Comparison of ENCODE assay signal across 8 mouse cellular contexts in genomic region chr10:19009186-19009672, GRCm38 (mm10). TPM values are rescaled to one million over a fixed set of nuclear protein-coding genes. Genes with fewer than 3 reads are reported as not detected.
DNase-seq lines count a peak whose midpoint lies in the region; ATAC-seq lines count a peak whose summit lies in the region.

No protein-coding gene starts in this region.

- no peaks in the 10 kb centered on the region; the same call in 1 of the 2 replicates for H3K4me1 ChIP-seq in liver, embryonic 11.5 days (replicated peaks; ENCODE audit: control insufficient read depth, insufficient read depth, low read length)
- H3K4me1 ChIP-seq in neural tube, embryonic 15.5 days: peaks cover 3% of the 10 kb centered on the region

- 0 out of 2 replicates have a peak, but pooled peaks cover 2% of the 10 kb centered on the region for H3K36me3 ChIP-seq in liver, embryonic 11.5 days (ENCODE audit: control insufficient read depth, insufficient read depth, low read length)
- peaks cover 24% of the 10 kb centered on the region for H3K36me3 ChIP-seq in neural tube, embryonic 15.5 days

- H3K9me3 ChIP-seq in liver, embryonic 11.5 days (ENCODE audit: control insufficient read depth, low read length): no peaks in the 10 kb centered on the region
- no peaks in the 10 kb centered on the region for H3K9me3 ChIP-seq in neural tube, embryonic 15.5 days (replicated peaks)

- H3K27me3 ChIP-seq in liver, embryonic 11.5 days (replicated peaks; ENCODE audit: control insufficient read depth, insufficient read depth, low read length): no peaks in the 10 kb centered on the region
- H3K27me3 ChIP-seq in neural tube, embryonic 15.5 days (replicated peaks): no peaks in the 10 kb centered on the region

- no peak overlapping the region for H3K27ac ChIP-seq in liver, embryonic 11.5 days (ENCODE audit: low read depth, low read length)
- no peak overlapping the region for H3K27ac ChIP-seq in neural tube, embryonic 15.5 days (replicated peaks)

- intact Hi-C loops in left cerebral cortex, postnatal 4 days (cut with DNase I): no loop called here

- no peak overlapping the region for H3K4me3 ChIP-seq in liver, embryonic 11.5 days (ENCODE audit: low read depth, low read length)
- no peak overlapping the region for H3K4me3 ChIP-seq in neural tube, embryonic 15.5 days (replicated peaks)

- 67% methylated on average over 8 of the region's 8 CpGs for WGBS in liver, embryonic 11.5 days
- WGBS in neural tube, embryonic 15.5 days: 73% methylated on average over 8 of the region's 8 CpGs

- H3K4me2 ChIP-seq in liver, embryonic 11.5 days: no peak overlapping the region
- no peak overlapping the region for H3K4me2 ChIP-seq in neural tube, embryonic 15.5 days

- no peak for ATAC-seq in liver, embryonic 11.5 days (replicated peaks; ENCODE audit: low FRiP score)
- no peak for ATAC-seq in neural tube, embryonic 15.5 days (ENCODE audit: low FRiP score)

- no peak overlapping the region for H3K9ac ChIP-seq in liver, embryonic 11.5 days (ENCODE audit: low read depth, low read length)
- no peak overlapping the region for H3K9ac ChIP-seq in neural tube, embryonic 15.5 days (replicated peaks)

- DNase-seq in liver: peak; percentile 28
- no peak for DNase-seq in liver, embryonic 11.5 days (ENCODE audit: low spot score)
- peak; percentile 30 to 32 for DNase-seq in gastrocnemius, adult 8-10 months (ENCODE audit: low spot score in 2 of 2)
- peak; percentile 74 to 86 for DNase-seq in kidney, postnatal 36 days
- DNase-seq in skeletal muscle tissue, adult 2 months (ENCODE audit: low read depth, low spot score): peak; percentile 72
- no peak for DNase-seq in layer of hippocampus, adult 9-10 months (ENCODE audit: low spot score)
- no peak for DNase-seq in left cerebral cortex, postnatal 4 days

RNA-seq across cellular contexts. Expression of gene Tnfaip3, which starts 6.2 kb away (rescaled TPM):
- 0.81 and 1.3 TPM in 2 replicates for polyA plus RNA-seq in liver, embryonic 11.5 days (2014; fragmentation: Nextera tagmentation; extraction: Ambion mirVana)
- 1 to 10 TPM; 1.4 to 2.7 (median 1.9) TPM for total RNA-seq in gastrocnemius, adult 8-10 months (2022)
- 1 to 10 TPM; 5.2 to 7.0 TPM for total RNA-seq in left cerebral cortex, postnatal 4 days (2021)
- polyA plus RNA-seq in neural tube, embryonic 15.5 days (2015; fragmentation: Nextera tagmentation; extraction: Ambion mirVana): 2.4 and 3.5 TPM in 2 replicates

Comparison
In these comparisons a context has a peak if more than half of its experiments do, and no peak if none do; other contexts are left out.
1. DNase-seq: peak in liver (single experiment), gastrocnemius, adult 8-10 months (2 of 2), kidney, postnatal 36 days (2 of 2) and skeletal muscle tissue, adult 2 months (single experiment); none in liver, embryonic 11.5 days (single experiment), layer of hippocampus, adult 9-10 months (single experiment) and left cerebral cortex, postnatal 4 days (single experiment).